Mouse (Mus musculus): Measurements from ENCODE around the gene Celf5.
A peak's percentile ranks its signal among the peaks of the same experiment; 100 is the strongest.

Celf5 gene

GRCm38 (mm10) chr10:81426897-81427296 is 55.6 kb downstream of the Celf5 start:
- DNase-seq (ENCODE audit: low spot score): peak; percentile 79

- peak; percentile 27 for DNase-seq (ENCODE audit: low spot score)
These were observed 56.3 kb downstream of the Celf5 start for GRCm38 (mm10) chr10:81426081-81426671.

GRCm38 (mm10) chr10:81425236-81425850 is 57.2 kb downstream of the Celf5 start:
- peak; percentile 29 for DNase-seq (ENCODE audit: low spot score)

- peak; percentile 57 for DNase-seq (ENCODE audit: low spot score)
These were observed 58.1 kb downstream of the Celf5 start for GRCm38 (mm10) chr10:81424246-81425051.

- DNase-seq (ENCODE audit: low spot score): no peak
These were observed 58.8 kb downstream of the Celf5 start for GRCm38 (mm10) chr10:81423476-81424245.

- no peak for DNase-seq (ENCODE audit: low spot score)
These were observed 59.8 kb downstream of the Celf5 start for GRCm38 (mm10) chr10:81422661-81423217.

GRCm38 (mm10) chr10:81422191-81422590 is 60.3 kb downstream of the Celf5 start:
- DNase-seq (ENCODE audit: low spot score): peak; percentile 2

- DNase-seq (ENCODE audit: low spot score): peak; percentile 5
These were observed 60.8 kb downstream of the Celf5 start for GRCm38 (mm10) chr10:81421797-81422100.

- peak; percentile 2 for DNase-seq (ENCODE audit: low spot score)
These were observed 61.3 kb downstream of the Celf5 start for GRCm38 (mm10) chr10:81421041-81421796.

- DNase-seq (ENCODE audit: low spot score): peak; percentile 6
These were observed 62.2 kb downstream of the Celf5 start for GRCm38 (mm10) chr10:81420191-81420767.

GRCm38 (mm10) chr10:81419111-81419928 is 63.2 kb downstream of the Celf5 start:
- no peak for DNase-seq (ENCODE audit: low spot score)

- DNase-seq (ENCODE audit: low spot score): peak; percentile 2
These were observed 64.1 kb downstream of the Celf5 start for GRCm38 (mm10) chr10:81418216-81419070.

- no peak for DNase-seq (ENCODE audit: low spot score)
These were observed 65.0 kb downstream of the Celf5 start for GRCm38 (mm10) chr10:81417227-81418215.

- peak; percentile 83 for DNase-seq (ENCODE audit: low spot score)
These were observed 65.8 kb downstream of the Celf5 start for GRCm38 (mm10) chr10:81416581-81417226.

GRCm38 (mm10) chr10:81415549-81416310 is 66.8 kb downstream of the Celf5 start:
- DNase-seq (ENCODE audit: low spot score): no peak

GRCm38 (mm10) chr10:81415146-81415545 is 67.4 kb downstream of the Celf5 start:
- DNase-seq (ENCODE audit: low spot score): no peak

- DNase-seq (ENCODE audit: low spot score): no peak
These were observed 67.8 kb downstream of the Celf5 start for GRCm38 (mm10) chr10:81414682-81415081.
